Mouse (Mus musculus) Patski (cell line): ENCODE data around the gene Rab31. TPM values are rescaled to one million over a fixed set of nuclear protein-coding genes. Genes with fewer than 3 reads are reported as not detected.
A peak's percentile ranks its signal among the peaks of the same experiment; 100 is the strongest.
"Not testable (repeated sequence)": the region's sequence is repeated elsewhere in the genome, so short reads cannot be mapped to it uniquely, and the experiment has no call there.

Source experiments
- ATAC-seq: fragments of 100-300 bp; one replicate; pipeline ENCODE4 v1.8.0; 2021
- CTCF ChIA-PET: fragments of 350-600 bp; sonication (Branson Sonifier 250); formaldehyde crosslinking; loops from one replicate; lab custom pipeline; 2022; ENCODE audit warnings: inconsistent platforms; lab: Charles Lee
- POLR2A ChIA-PET: fragments of 350-600 bp; sonication (Branson Sonifier 250); formaldehyde crosslinking; loops from one replicate; lab custom pipeline; 2022; ENCODE audit warnings: antibody characterized with exemption, inconsistent platforms; lab: Charles Lee
- DNase-seq: peaks from one replicate; pipeline ENCODE4 v3.0.0-alpha.2; 2011; ENCODE audit warnings: low read depth, low spot score
- H3K27me3 ChIP-seq: fragments of 371-371 bp; one replicate; pipeline ENCODE4 v1.5.1; 2021
- CTCF ChIP-seq: fragments of 100-300 bp; IDR thresholded peaks from one replicate; pipeline ENCODE4 v1.5.1; 2021
- in situ Hi-C: fragments of 300-500 bp; cut with MboI; formaldehyde crosslinking; loops from 3 replicates; pipeline ENCODE4 v1.11.1; 2018; ENCODE audit warnings: low pct_unique_long_range_greater_than_20kb, mixed read lengths
- polyA plus RNA-seq: library from polyadenylated mRNA; unstranded; gene quantifications from one replicate; pipeline ENCODE4 v1.2.3, GENCODE M21; 2021

Gene Rab31
- polyA plus RNA-seq, 1 experiment from 2014 or later = 71.2 TPM

- POLR2A ChIA-PET = no interaction called here
- no peak for ATAC-seq
- in situ Hi-C loops = no loop called here
- H3K27me3 ChIP-seq = no peaks in the 10 kb centered on the region
- DNase-seq = no peak
- CTCF ChIA-PET = no interaction called here
- no peak for TF ChIP-seq CTCF
These were observed 130.8 kb downstream of the Rab31 start, which contains the start of gene Txndc2 for GRCm38 (mm10) chr17:65641734-65642218. Gene Txndc2 (minus strand): TSS chr17:65642168.

- TF ChIP-seq CTCF = no peak
- in situ Hi-C loops = no loop called here
- DNase-seq (no peak), ATAC-seq (no peak)
- no peaks in the 10 kb centered on the region for H3K27me3 ChIP-seq
- ChIA-PET CTCF (no interaction called here), POLR2A (interaction anchor here (1.2 kb wide), 1 partner anchor 11 kb away, joined by 3 read pairs; no protein-coding TSS in a partner anchor)
These were observed 133.4 kb downstream of the Rab31 start for GRCm38 (mm10) chr17:65639144-65639543.

- TF ChIP-seq CTCF = no peak
- H3K27me3 ChIP-seq = no peaks in the 10 kb centered on the region
- no peak for DNase-seq
- ChIA-PET CTCF (interaction anchor here (1.0 kb wide), 1 partner anchor 8 kb away, joined by 5 read pairs; no protein-coding TSS in a partner anchor), POLR2A (interaction anchor here (0.7 kb wide), 1 partner anchor 14 kb away, joined by 3 read pairs; no protein-coding TSS in a partner anchor)
- in situ Hi-C loops = no loop called here
- ATAC-seq = no peak
These were observed 136.7 kb downstream of the Rab31 start for GRCm38 (mm10) chr17:65635715-65636360.

GRCm38 (mm10) chr17:65629943-65630342 lies 142.6 kb downstream of the Rab31 start:
- peak; percentile 78 for ATAC-seq
- no peak for TF ChIP-seq CTCF
- ChIA-PET POLR2A (interaction anchor here (0.6 kb wide), 2 partner anchors 11 to 71 kb away, joined by 4 read pairs; no protein-coding TSS in a partner anchor), CTCF (interaction anchor here (0.9 to 1.2 kb wide), 2 partner anchors 9 to 12 kb away, joined by 3 to 4 read pairs; no protein-coding TSS in a partner anchor)
- H3K27me3 ChIP-seq = no peaks in the 10 kb centered on the region
- DNase-seq = no peak
- in situ Hi-C loops = no loop called here

- ChIA-PET POLR2A (interaction anchor here (0.7 kb wide), 1 partner anchor 104 kb away, joined by 3 read pairs; no protein-coding TSS in a partner anchor), CTCF (interaction anchor here (1.2 kb wide), 1 partner anchor 11 kb away, joined by 4 read pairs; no protein-coding TSS in a partner anchor)
- H3K27me3 ChIP-seq, DNase-seq, in situ Hi-C loops: not testable (repeated sequence)
- peak; percentile 59 for ATAC-seq
These were observed 143.6 kb downstream of the Rab31 start for GRCm38 (mm10) chr17:65628823-65629532.

- CTCF ChIA-PET = no interaction called here
- POLR2A ChIA-PET = no interaction called here
- ATAC-seq = no peak
- no peak for DNase-seq
- H3K27me3 ChIP-seq = no peaks in the 10 kb centered on the region
- no peak for TF ChIP-seq CTCF
- in situ Hi-C loops = no loop called here
These were observed 146.3 kb downstream of the Rab31 start for GRCm38 (mm10) chr17:65626301-65626700.

GRCm38 (mm10) chr17:65625563-65625962 lies 147.0 kb downstream of the Rab31 start:
- H3K27me3 ChIP-seq = no peaks in the 10 kb centered on the region
- TF ChIP-seq CTCF = no peak
- POLR2A ChIA-PET = no interaction called here
- no peak for DNase-seq
- ATAC-seq = no peak
- in situ Hi-C loops = no loop called here
- CTCF ChIA-PET = no interaction called here

GRCm38 (mm10) chr17:65623130-65623529 lies 149.4 kb downstream of the Rab31 start:
- ChIA-PET POLR2A (no interaction called here), CTCF (no interaction called here)
- ATAC-seq (no peak), DNase-seq (no peak)
- no peak for TF ChIP-seq CTCF
- in situ Hi-C loops = loop anchor here (25.0 kb wide), 1 partner anchor 489 kb away; the partner anchor contains the start of genes Ddx11, Ndufv2 and Washc1
- no peaks in the 10 kb centered on the region for H3K27me3 ChIP-seq

GRCm38 (mm10) chr17:65618431-65618830 lies 154.1 kb downstream of the Rab31 start:
- TF ChIP-seq CTCF = no peak
- CTCF ChIA-PET = interaction anchor here (1.1 to 1.7 kb wide), 2 partner anchors 9 to 11 kb away, joined by 4 to 5 read pairs; no protein-coding TSS in a partner anchor
- DNase-seq = no peak

GRCm38 (mm10) chr17:65615678-65616077 lies 156.9 kb downstream of the Rab31 start:
- ChIA-PET CTCF (interaction anchor here (1.4 kb wide), 1 partner anchor 16 kb away, joined by 3 read pairs; no protein-coding TSS in a partner anchor), POLR2A (interaction anchor here (3.8 kb wide), 1 partner anchor 82 kb away, joined by 16 read pairs; no protein-coding TSS in a partner anchor)
- H3K27me3 ChIP-seq = no peaks in the 10 kb centered on the region
- TF ChIP-seq CTCF = no peak
- ATAC-seq = no peak
- DNase-seq = no peak
- in situ Hi-C loops = loop anchor here (5.0 to 25.0 kb wide), 2 partner anchors 82 to 497 kb away; partner anchors contain the start of genes Ddx11, Ndufv2 and Washc1

More at GRCm38 (mm10) chr17:65618431-65618830, 154.1 kb downstream of the Rab31 start:
- H3K27me3 ChIP-seq = no peaks in the 10 kb centered on the region
- in situ Hi-C loops = loop anchor here (5.0 to 25.0 kb wide), 2 partner anchors 79 to 494 kb away; partner anchors contain the start of genes Ddx11, Ndufv2 and Washc1
- POLR2A ChIA-PET = interaction anchor here (1.2 kb wide), 1 partner anchor 12 kb away, joined by 4 read pairs; no protein-coding TSS in a partner anchor
- ATAC-seq = no peak
